Mouse (Mus musculus) T-helper 2 cell (primary cell): ENCODE results near the gene Acnat2.
"Not testable (repeated sequence)": the region's sequence is repeated elsewhere in the genome, so short reads cannot be mapped to it uniquely, and the experiment has no call there.

Source experiments
- in situ Hi-C: fragments of 300-600 bp; cut with MboI, MseI; formaldehyde crosslinking; loops from one replicate; pipeline ENCODE4 v1.15.1; 2025; ENCODE audit warnings: high pct_unique_total_duplicates

Acnat2 gene

DNA sequence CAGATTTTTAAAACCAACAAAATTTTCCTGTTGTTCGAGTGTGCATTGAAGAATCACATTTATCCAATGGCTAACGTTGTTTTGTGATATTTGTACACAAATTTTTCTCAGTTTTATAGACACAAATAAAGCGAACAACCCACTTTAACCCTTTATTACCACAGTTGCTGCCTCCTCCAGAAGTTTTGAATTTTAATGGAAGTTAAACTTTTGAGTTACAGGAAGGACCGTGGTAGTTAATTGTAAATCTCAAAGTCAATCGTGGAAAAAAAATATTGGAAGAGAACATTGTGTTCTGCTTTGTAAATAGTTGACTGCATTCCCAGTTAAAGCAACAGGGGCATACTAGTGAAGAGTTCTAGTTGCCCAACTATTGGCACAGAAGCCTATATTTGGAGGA is at the start of gene Acnat2:
Gene Acnat2 (minus strand): TSS at position 195 of the 400 bp plus-strand sequence.
- in situ Hi-C loops, result not testable (repeated sequence)

DNA sequence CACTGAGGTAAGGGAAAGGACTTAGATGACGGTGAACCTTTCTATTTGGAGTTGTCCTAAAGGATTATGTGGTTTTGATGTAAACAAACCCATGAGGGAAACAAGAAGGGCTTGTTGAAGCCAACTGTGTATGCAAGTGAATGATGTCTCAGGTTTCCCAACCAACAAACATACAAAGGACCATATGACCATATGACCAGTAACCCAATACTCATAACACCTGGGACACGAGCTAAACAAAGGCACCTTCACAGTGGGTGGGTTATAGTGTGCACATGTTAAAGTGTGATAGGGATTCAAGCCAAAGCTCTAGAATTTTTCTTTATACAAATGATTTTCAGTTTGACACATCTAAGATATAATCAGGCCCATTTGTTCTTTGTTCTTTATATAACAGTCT is 48.2 kb upstream of the Acnat2 start:
- in situ Hi-C loops, result no loop called here

DNA sequence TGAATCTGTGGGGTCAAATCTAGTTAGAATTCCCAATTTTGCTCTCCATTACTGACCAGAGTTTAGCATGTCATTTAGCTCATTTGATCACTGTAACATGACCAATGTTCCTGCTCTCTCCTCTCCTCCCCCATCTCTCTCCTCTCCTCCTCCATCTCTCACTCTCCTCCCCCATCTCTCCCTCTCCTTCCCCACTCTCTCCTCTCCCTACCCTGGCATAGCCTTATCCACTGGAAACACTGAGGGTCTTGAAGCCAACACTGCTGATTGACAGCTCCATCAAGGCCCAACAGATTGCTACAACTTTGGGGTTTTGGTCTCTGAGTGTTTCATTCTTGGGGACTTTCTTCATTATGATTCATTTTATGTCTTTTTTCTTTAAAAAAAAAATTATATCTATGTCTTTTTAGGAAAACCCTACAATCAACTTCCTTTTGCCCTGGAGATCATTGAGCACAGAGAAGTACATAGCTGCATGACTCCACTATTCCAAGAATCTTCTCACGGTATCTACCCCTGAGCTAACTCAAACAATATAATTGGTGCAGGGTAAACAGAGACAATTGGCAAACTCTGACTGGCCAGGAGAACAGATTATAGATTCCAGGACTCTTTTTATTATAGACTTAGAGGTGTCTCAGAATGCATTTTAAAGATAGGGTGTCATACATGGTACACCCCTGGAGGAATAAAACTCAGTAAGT is 44.0 kb upstream of the Acnat2 start:
- in situ Hi-C loops, result no loop called here

DNA sequence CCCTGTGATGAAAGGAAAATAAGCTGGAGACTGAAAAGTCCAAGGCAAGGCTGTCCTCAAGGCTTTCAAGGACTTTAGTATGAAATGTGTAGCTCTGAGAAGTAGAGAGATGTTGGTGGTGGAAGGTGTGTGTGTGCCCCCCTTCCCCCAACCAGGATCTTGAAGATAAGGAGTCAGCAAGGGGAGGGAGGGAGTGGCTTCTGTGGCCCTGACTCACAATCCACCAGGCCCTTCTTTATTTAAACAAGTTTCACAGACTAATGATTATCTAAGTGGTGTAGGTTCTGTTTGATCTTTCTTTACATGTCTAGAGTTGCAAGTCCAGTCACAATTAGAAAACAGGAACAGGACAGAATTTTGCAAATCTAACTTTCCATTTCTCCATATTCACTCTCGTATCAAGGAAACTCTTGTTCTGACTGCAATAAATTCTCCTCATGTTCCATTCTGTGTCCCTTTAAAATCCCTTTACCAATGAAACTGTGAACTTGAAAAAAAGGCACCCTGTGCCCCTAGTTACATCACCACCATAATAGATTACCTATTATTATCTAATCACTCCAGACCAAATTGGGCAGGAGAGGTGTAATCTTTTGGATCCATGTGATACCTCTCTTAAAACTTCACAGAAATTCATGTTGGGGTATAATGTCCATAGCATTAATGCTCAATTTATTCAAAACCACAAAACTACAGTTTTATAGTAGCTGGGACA is 43.3 kb upstream of the Acnat2 start:
- in situ Hi-C loops, result not testable (repeated sequence)

DNA sequence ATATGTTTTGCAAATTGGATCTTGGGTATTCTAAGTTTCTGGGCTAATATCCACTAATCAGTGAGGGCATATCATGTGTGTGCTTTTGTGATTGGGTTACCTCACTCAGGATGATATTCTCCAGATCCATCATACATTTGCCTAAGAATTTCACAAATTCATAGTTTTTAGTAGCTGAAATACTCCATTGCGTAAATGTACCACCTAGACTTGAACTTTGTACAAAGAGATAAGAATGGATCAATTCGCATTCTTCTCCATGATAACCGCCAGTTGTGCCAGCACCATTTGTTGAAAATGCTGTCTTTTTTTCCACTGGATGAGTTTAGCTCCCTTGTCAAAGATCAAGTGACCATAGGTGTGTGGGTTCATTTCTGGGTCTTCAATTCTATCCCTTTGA is 29.0 kb upstream of the Acnat2 start:
- in situ Hi-C loops, result loop anchor here (10.0 kb wide), 1 partner anchor 362 kb away; no protein-coding TSS in a partner anchor

DNA sequence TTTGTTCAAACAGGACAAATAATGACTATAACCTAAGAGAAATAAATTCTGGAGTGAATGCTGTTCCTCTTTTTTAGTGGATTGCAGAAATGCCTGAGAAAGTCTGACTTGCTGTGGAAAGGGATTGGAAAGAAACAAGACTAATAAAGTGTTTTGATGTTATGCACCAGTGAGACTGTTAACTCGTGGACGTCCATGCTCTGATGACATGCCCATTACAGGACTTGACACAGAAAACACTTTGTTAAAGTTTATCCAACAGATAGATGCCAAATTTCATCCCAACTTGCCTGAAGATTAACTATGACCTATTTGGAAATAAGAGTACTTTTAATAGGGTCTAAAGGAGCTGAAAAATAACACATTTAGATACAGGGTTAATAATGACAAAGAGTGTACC is 2.2 kb upstream of the Acnat2 start:
- in situ Hi-C loops, result not testable (repeated sequence)

DNA sequence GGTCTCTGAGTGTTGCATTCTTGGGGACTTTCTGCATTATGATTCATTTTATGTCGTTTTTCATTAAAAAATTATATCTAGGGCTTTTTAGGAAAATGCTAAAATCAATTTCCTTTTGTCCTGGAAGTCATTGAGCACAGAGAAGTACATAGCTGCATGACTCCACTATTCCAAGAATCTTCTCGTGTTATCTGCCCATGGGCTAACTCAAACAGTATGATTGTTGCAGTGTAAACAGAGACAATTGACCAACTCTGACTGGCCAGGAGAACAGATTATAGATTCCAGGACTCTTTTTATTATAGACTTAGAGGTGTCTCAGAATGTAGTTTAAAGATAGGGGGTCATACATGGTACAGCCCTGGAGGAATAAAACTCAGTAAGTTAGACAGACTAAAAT is 21.1 kb downstream of the Acnat2 start:
- in situ Hi-C loops, result no loop called here

DNA sequence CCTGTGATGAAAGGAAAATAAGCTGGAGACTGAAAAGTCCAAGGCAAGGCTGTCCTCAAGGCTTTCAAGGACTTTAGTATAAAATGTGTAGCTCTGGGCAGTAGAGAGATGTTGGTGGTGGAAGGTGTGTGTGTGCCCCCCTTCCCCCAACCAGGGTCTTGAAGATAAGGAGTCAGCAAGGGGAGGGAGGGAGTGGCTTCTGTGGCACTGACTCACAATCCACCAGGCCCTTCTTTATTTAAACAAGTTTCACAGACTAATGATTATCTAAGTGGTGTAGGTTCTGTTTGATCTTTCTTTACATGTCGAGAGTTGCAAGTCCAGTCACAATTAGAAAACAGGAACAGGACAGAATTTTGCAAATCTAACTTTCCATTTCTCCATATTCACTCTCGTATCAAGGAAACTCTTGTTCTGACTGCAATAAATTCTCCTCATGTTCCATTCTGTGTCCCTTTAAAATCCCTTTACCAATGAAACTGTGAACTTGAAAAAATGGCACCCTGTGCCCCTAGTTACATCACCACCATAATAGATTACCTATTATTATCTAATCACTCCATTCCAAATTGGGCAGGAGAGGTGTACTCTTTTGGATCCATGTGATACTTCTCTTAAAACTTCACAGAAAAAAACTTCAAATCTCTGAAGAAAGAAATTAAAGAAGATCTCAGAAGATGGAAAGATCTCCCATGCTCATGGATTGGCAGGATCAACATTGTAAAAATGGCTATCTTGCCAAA is 24.2 kb downstream of the Acnat2 start:
- in situ Hi-C loops, result not testable (repeated sequence)

DNA sequence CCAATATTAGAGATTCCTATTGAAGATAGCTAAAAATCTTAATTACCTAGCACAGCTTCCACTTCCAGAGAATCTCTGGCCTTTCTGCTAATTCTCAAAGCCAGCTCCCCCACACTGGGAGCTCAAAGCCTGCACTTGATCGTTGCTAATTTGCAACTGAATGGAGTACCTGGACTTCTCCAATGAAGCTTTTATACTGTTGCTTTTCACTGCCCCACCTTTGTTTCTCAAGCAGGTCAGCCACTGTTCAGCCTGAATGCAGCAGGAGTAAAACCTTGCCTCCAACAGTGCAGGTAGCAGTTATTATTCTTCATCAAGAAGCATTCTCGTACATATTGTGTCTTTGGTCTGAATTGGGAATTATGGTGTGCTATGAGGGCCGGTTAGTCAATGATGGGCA is 39.9 kb downstream of the Acnat2 start:
- in situ Hi-C loops, result not testable (repeated sequence)

DNA sequence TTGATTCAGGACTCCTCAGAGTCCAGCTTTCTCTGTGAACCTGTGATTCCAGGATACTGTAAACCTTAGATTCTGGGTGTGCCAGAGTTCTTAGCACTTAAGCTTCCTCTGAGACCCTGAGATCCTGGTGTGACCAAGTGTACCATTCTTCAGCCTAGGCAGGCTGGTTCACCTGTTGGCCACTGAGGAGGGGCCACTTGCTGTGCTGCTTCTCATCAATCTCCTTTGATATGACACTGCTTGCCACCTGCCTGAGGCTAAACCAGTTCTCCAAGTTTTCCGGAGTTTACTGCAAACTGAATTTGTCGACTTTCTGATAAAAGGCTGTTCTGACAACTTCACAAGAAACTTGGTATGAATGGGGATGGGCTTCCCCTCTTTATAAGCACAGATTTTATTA is 50.9 kb downstream of the Acnat2 start:
- in situ Hi-C loops, result no loop called here

DNA sequence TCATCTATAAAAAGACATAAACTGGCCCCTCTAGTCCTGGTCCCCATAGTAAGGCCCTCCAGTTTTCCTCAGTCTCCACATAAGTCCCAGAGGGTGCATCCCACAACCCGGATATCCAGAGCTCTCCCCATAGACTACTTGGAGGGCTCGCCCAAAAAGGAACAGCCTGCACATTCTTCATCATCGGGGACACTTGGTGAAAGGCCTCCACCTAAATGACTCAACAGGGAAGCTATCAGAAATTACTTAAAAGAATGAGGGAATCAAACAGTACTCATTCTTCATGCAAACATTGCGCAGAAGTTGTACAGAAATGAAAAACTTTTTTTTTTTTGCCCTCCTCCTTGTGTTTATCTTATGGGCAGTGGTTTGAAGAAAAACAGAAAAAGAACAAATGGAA is 57.5 kb downstream of the Acnat2 start:
- in situ Hi-C loops, result no loop called here

DNA sequence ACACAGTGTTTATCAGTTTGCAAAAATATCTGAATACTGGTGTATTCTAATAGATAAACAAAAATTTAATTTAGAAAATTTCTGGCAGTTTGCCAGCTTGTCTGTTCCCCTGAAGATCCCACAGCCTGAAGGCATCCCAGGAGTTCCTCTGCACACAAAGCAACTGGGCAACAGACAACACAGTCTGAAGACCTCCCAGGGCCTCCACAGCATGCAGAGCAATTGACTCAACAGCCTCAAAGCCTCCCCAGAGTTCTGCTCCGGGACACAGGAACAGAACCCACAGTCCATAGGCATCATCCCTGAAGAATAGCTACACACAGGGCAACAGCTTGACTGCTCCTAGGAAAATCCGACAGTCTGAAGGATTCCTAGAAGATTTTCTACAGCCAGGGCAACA is 59.3 kb downstream of the Acnat2 start:
- in situ Hi-C loops, result no loop called here

DNA sequence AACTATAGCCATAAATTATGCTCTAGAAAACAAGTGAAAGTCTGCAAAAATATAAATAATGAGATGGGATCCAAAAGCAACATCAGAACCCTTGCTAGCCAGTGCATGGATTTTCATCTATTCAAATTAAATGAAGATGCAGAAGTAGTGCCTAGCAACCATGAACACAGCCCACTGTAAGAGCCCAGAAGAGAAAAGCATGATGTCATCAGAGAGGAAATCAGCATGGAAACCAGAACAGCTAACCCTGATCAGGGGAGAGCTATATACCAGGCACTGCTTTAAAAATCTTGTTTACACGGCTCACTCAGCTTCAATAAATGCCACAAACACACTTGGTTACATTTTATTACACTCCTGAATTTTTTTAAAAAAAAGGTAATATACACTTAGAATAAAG is 60.0 kb downstream of the Acnat2 start:
- in situ Hi-C loops, result not testable (repeated sequence)

DNA sequence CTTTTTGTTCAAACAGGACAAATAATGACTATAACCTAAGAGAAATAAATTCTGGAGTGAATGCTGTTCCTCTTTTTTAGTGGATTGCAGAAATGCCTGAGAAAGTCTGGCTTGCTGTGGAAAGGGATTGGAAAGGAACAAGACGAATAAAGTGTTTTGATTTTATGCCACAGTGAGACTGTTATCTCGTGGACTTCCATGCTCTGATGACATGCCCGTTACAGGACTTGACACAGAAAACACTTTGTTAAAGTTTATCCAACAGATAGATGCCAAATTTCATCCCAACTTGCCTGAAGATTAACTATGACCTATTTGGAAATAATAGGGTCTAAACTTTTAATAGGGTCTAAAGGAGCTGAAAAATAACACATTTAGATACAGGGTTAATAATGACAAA is 67.9 kb downstream of the Acnat2 start:
- in situ Hi-C loops, result not testable (repeated sequence)

DNA sequence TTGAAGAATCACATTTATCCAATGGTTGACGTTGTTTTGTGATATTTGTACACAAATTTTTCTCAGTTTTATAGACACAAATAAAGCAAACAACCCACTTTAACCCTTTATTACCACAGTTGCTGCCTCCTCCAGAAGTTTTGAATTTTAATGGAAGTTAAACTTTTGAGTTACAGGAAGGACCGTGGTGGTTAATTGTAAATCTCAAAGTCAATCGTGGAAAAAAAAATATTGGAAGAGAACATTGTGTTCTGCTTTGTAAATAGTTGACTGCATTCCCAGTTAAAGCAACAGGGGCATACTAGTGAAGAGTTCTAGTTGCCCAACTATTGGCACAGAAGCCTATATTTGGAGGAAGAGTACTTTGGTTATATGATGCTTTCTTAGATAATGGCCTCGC is 70.0 kb downstream of the Acnat2 start:
- in situ Hi-C loops, result not testable (repeated sequence)
